Mouse (Mus musculus): ENCODE data around the gene Eef2kmt. TPM values are rescaled to one million over a fixed set of nuclear protein-coding genes. Genes with fewer than 3 reads are reported as not detected.

Gene Eef2kmt
- polyA plus RNA-seq, 1 experiment from 2014 or later: 17.9 TPM

GRCm38 (mm10) chr16:5210365-5210764 lies 45.4 kb downstream of the Eef2kmt start:
- no peaks in the 10 kb centered on the region for H3K36me3 ChIP-seq (ENCODE audit: control insufficient read depth, insufficient read depth)
- no peak overlapping the region for H3K9ac ChIP-seq (ENCODE audit: low read depth, low read length)
- H3K4me2 ChIP-seq (replicated peaks; ENCODE audit: low read depth): no peak overlapping the region
- no peak for ATAC-seq
- no peaks in the 10 kb centered on the region for H3K9me3 ChIP-seq (ENCODE audit: control insufficient read depth)
- H3K4me3 ChIP-seq (ENCODE audit: low read depth, low read length): no peak overlapping the region
- TF ChIP-seq CTCF (IDR thresholded peaks at IDR 0.05; ENCODE audit: low read depth): no peak
- H3K27me3 ChIP-seq (replicated peaks; ENCODE audit: control insufficient read depth, insufficient read depth, low read length): no peaks in the 10 kb centered on the region
- H3K27ac ChIP-seq (ENCODE audit: low read depth, low read length): no peak overlapping the region
- no peaks in the 10 kb centered on the region for H3K4me1 ChIP-seq (replicated peaks; ENCODE audit: control insufficient read depth, insufficient read depth, low read length)
- 74% methylated on average over 2 of the region's 2 CpGs for WGBS

- no peak for ATAC-seq
- Histone ChIP-seq H3K9ac (ENCODE audit: low read depth, low read length) (no peak overlapping the region), H3K4me2 (replicated peaks; ENCODE audit: low read depth) (no peak overlapping the region), H3K27me3 (replicated peaks; ENCODE audit: control insufficient read depth, insufficient read depth, low read length) (no peaks in the 10 kb centered on the region), H3K9me3 (ENCODE audit: control insufficient read depth) (no peaks in the 10 kb centered on the region), H3K4me3 (ENCODE audit: low read depth, low read length) (no peak overlapping the region), H3K27ac (ENCODE audit: low read depth, low read length) (no peak overlapping the region), H3K36me3 (ENCODE audit: control insufficient read depth, insufficient read depth) (peaks cover 3% of the 10 kb centered on the region; the same call in 1 of the 2 replicates), H3K4me1 (replicated peaks; ENCODE audit: control insufficient read depth, insufficient read depth, low read length) (peaks cover 3% of the 10 kb centered on the region)
- WGBS: 69% methylated on average over 5 of the region's 5 CpGs
- TF ChIP-seq CTCF (IDR thresholded peaks at IDR 0.05; ENCODE audit: low read depth): no peak
Measured at GRCm38 (mm10) chr16:5206051-5206450, 49.7 kb downstream of the Eef2kmt start.

GRCm38 (mm10) chr16:5205431-5205970 lies 50.3 kb downstream of the Eef2kmt start:
- no peak overlapping the region for H3K4me2 ChIP-seq (replicated peaks; ENCODE audit: low read depth)
- no peak for TF ChIP-seq CTCF (IDR thresholded peaks at IDR 0.05; ENCODE audit: low read depth)
- no peak overlapping the region for H3K4me3 ChIP-seq (ENCODE audit: low read depth, low read length)
- H3K4me1 ChIP-seq (replicated peaks; ENCODE audit: control insufficient read depth, insufficient read depth, low read length): peaks cover 3% of the 10 kb centered on the region
- H3K36me3 ChIP-seq (ENCODE audit: control insufficient read depth, insufficient read depth): peaks cover 3% of the 10 kb centered on the region; the same call in 1 of the 2 replicates
- H3K9me3 ChIP-seq (ENCODE audit: control insufficient read depth): no peaks in the 10 kb centered on the region
- H3K27ac ChIP-seq (ENCODE audit: low read depth, low read length): no peak overlapping the region
- WGBS: 92% methylated on average over 5 of the region's 5 CpGs
- no peaks in the 10 kb centered on the region for H3K27me3 ChIP-seq (replicated peaks; ENCODE audit: control insufficient read depth, insufficient read depth, low read length)
- no peak for ATAC-seq
- no peak overlapping the region for H3K9ac ChIP-seq (ENCODE audit: low read depth, low read length)

DNA sequence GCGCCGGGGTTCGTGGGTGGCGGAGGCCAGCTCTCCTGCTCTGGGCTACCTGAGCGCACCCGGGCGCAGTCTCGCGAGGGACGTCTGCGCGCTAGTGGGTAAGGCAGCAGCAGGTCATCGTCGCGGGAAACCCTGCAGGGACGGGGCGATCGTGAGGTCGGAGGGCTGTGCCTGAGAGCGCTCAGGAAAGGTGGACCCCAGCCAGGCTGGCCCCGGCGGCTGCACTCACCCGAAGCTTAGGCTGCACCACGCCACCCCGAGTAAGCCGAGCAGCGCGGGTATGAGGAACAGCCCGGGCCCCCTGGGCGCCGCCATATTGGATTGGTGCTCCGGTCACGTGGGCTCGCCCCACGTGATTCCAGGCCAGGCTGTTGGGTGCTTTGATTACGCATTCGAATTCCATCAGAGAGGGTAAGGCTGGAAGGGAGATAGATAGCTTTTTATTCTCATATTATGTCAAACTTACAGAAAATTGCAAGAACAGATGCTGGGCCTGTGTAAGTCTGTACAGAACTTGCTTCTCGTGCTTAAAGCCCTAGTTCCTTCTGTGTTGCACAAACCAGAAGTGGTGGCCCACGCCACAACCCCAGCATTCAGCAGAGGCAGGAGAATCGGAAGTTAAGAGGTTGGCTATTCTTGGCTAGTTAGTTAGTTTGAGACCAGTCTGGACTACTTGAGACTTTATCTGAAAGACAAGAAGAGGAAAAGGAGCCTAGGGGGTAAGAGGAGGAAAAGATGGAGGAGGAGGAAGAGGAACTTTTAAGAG lies 51.9 kb downstream of the Eef2kmt start, which contains the start of gene Nagpa:
Gene Nagpa (minus strand): TSS at position 345 of the 766 bp plus-strand sequence.
- no peak for TF ChIP-seq CTCF (IDR thresholded peaks at IDR 0.05; ENCODE audit: low read depth)
- peak within 1 kb of the TSS; percentile 94 for H3K4me3 ChIP-seq (ENCODE audit: low read depth, low read length)
- H3K9me3 ChIP-seq (ENCODE audit: control insufficient read depth): no peaks in the 10 kb centered on the region
- peaks cover 18% of the 10 kb centered on the region for H3K36me3 ChIP-seq (ENCODE audit: control insufficient read depth, insufficient read depth)
- peak within 1 kb of the TSS; percentile 71 for H3K27ac ChIP-seq (ENCODE audit: low read depth, low read length)
- H3K27me3 ChIP-seq (replicated peaks; ENCODE audit: control insufficient read depth, insufficient read depth, low read length): no peaks in the 10 kb centered on the region
- peak; percentile 83 for ATAC-seq
- WGBS: 4% methylated on average over 40 of the region's 40 CpGs
- H3K4me1 ChIP-seq (replicated peaks; ENCODE audit: control insufficient read depth, insufficient read depth, low read length): peaks cover 3% of the 10 kb centered on the region
- H3K9ac ChIP-seq (ENCODE audit: low read depth, low read length): peak within 1 kb of the TSS; percentile 71
- peak within 1 kb of the TSS; percentile 100 for H3K4me2 ChIP-seq (replicated peaks; ENCODE audit: low read depth)

- Histone ChIP-seq H3K36me3 (ENCODE audit: control insufficient read depth, insufficient read depth) (peaks cover 24% of the 10 kb centered on the region), H3K27me3 (replicated peaks; ENCODE audit: control insufficient read depth, insufficient read depth, low read length) (no peaks in the 10 kb centered on the region), H3K9me3 (ENCODE audit: control insufficient read depth) (no peaks in the 10 kb centered on the region), H3K4me1 (replicated peaks; ENCODE audit: control insufficient read depth, insufficient read depth, low read length) (peaks cover 3% of the 10 kb centered on the region), H3K27ac (ENCODE audit: low read depth, low read length) (peak overlapping the region; percentile 71), H3K4me3 (ENCODE audit: low read depth, low read length) (peak overlapping the region; percentile 94), H3K4me2 (replicated peaks; ENCODE audit: low read depth) (peak overlapping the region; percentile 100), H3K9ac (ENCODE audit: low read depth, low read length) (peak overlapping the region; percentile 71)
- TF ChIP-seq CTCF (IDR thresholded peaks at IDR 0.05; ENCODE audit: low read depth): no peak
- ATAC-seq: peak; percentile 52
- 1% methylated on average over 36 of the region's 36 CpGs for WGBS
Measured at GRCm38 (mm10) chr16:5203200-5203599, 52.6 kb downstream of the Eef2kmt start.

DNA sequence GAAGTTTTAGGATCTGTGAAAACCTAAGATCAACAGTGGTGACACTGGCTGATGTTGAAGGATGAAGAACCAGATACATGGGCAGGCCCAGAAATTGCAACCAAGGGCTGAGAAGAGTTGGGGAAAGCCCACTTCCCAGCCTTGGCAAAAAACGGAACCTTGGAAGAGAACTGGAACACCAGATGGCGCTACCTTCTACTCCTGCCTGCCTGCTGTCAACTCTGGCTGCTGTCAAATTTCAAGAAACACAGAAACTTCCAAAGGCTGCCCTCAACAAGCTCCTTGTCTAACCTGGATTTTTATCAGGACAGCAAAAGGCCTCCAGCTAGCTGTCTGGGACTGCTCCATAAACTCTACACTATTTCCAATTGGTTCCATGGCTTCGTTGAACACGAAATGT lies 53.1 kb downstream of the Eef2kmt start:
- 10% methylated on average over 4 of the region's 4 CpGs for WGBS

More for the DNA sequence above, 53.1 kb downstream of the Eef2kmt start:
- Histone ChIP-seq H3K4me3 (ENCODE audit: low read depth, low read length) (peak overlapping the region; percentile 94), H3K27me3 (replicated peaks; ENCODE audit: control insufficient read depth, insufficient read depth, low read length) (no peaks in the 10 kb centered on the region), H3K9me3 (ENCODE audit: control insufficient read depth) (no peaks in the 10 kb centered on the region), H3K36me3 (ENCODE audit: control insufficient read depth, insufficient read depth) (peaks cover 27% of the 10 kb centered on the region), H3K27ac (ENCODE audit: low read depth, low read length) (no peak overlapping the region), H3K4me2 (replicated peaks; ENCODE audit: low read depth) (peak overlapping the region; percentile 100), H3K9ac (ENCODE audit: low read depth, low read length) (peak overlapping the region; percentile 71; the same call in 1 of the 2 replicates), H3K4me1 (replicated peaks; ENCODE audit: control insufficient read depth, insufficient read depth, low read length) (peaks cover 3% of the 10 kb centered on the region)
- peak; percentile 82 for TF ChIP-seq CTCF (IDR thresholded peaks at IDR 0.05; ENCODE audit: low read depth)
- ATAC-seq: no peak

Measured in intestine, postnatal 0 days (tissue).